Mouse (Mus musculus): Measurements from ENCODE around the gene Opn4.
A peak's percentile ranks its signal among the peaks of the same experiment; 100 is the strongest.

The Opn4 gene

GRCm38 (mm10) chr14:34599941-34600340 is at the start of gene Opn4:
TSS of gene Opn4 (minus strand) at chr14:34600142.
- peak; percentile 61 for DNase-seq (ENCODE audit: inconsistent ontology term)

- no peak for DNase-seq (ENCODE audit: inconsistent ontology term)
Measured at GRCm38 (mm10) chr14:34647870-34648475, 48.0 kb upstream of the Opn4 start.

GRCm38 (mm10) chr14:34644140-34644539 is 44.2 kb upstream of the Opn4 start:
- no peak for DNase-seq (ENCODE audit: inconsistent ontology term)

GRCm38 (mm10) chr14:34635721-34636120 is 35.8 kb upstream of the Opn4 start:
- DNase-seq (ENCODE audit: inconsistent ontology term) = no peak

GRCm38 (mm10) chr14:34635192-34635591 is 35.2 kb upstream of the Opn4 start:
- DNase-seq (ENCODE audit: inconsistent ontology term) = no peak

GRCm38 (mm10) chr14:34632722-34633448 is 32.9 kb upstream of the Opn4 start:
- no peak for DNase-seq (ENCODE audit: inconsistent ontology term)

- DNase-seq (ENCODE audit: inconsistent ontology term) = no peak
Measured at GRCm38 (mm10) chr14:34626824-34627223, 26.9 kb upstream of the Opn4 start.

- DNase-seq (ENCODE audit: inconsistent ontology term) = no peak
Measured at GRCm38 (mm10) chr14:34623531-34624210, 23.7 kb upstream of the Opn4 start.

GRCm38 (mm10) chr14:34623074-34623473 is 23.1 kb upstream of the Opn4 start:
- DNase-seq (ENCODE audit: inconsistent ontology term) = no peak

- DNase-seq (ENCODE audit: inconsistent ontology term) = no peak
Measured at GRCm38 (mm10) chr14:34620611-34621376, 20.9 kb upstream of the Opn4 start.

- no peak for DNase-seq (ENCODE audit: inconsistent ontology term)
Measured at GRCm38 (mm10) chr14:34618808-34619207, 18.9 kb upstream of the Opn4 start.

- DNase-seq (ENCODE audit: inconsistent ontology term) = peak; percentile 88
Measured at GRCm38 (mm10) chr14:34616821-34617220, 16.9 kb upstream of the Opn4 start.

- no peak for DNase-seq (ENCODE audit: inconsistent ontology term)
Measured at GRCm38 (mm10) chr14:34615625-34616024, 15.7 kb upstream of the Opn4 start.

- DNase-seq (ENCODE audit: inconsistent ontology term) = no peak
Measured at GRCm38 (mm10) chr14:34615082-34615481, 15.1 kb upstream of the Opn4 start.

GRCm38 (mm10) chr14:34614551-34614950 is 14.6 kb upstream of the Opn4 start:
- DNase-seq (ENCODE audit: inconsistent ontology term) = no peak

GRCm38 (mm10) chr14:34613523-34613922 is 13.6 kb upstream of the Opn4 start:
- DNase-seq (ENCODE audit: inconsistent ontology term) = no peak

GRCm38 (mm10) chr14:34612222-34612621 is 12.3 kb upstream of the Opn4 start:
- DNase-seq (ENCODE audit: inconsistent ontology term) = no peak

GRCm38 (mm10) chr14:34611591-34611990 is 11.6 kb upstream of the Opn4 start:
- DNase-seq (ENCODE audit: inconsistent ontology term) = no peak

- DNase-seq (ENCODE audit: inconsistent ontology term) = no peak
Measured at GRCm38 (mm10) chr14:34601910-34602309, 2.0 kb upstream of the Opn4 start.

GRCm38 (mm10) chr14:34595596-34596255 is 4.2 kb downstream of the Opn4 start:
- DNase-seq (ENCODE audit: inconsistent ontology term) = no peak

- DNase-seq (ENCODE audit: inconsistent ontology term) = no peak
Measured at GRCm38 (mm10) chr14:34591741-34592535, 8.0 kb downstream of the Opn4 start.
